In the genomic region with DNA sequence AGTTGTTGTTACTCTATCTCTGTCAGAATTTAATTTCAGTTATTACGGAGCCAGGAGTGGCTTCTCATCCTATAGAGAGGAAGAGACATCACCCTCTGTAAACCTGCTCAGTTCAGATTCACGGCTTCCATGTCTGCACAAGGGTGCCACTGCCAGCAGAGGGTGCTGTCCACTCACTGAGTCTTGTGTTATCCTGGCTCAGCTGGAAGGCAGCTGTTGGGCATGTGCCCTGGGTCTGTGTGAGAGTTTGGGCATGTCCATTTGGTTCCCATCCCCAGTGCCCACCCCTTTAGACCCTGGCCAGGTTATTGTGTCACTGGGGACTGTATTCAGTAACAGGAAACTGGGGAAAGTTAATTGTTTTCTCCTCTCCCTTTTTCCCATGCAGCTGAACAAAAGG, we compare ENCODE assay signal across 7 mouse cellular contexts. TPM values are rescaled to one million over a fixed set of nuclear protein-coding genes. Genes with fewer than 3 reads are reported as not detected.
DNase-seq lines count a peak whose midpoint lies in the region; ATAC-seq and TF ChIP-seq lines count a peak whose summit lies in the region.

No protein-coding gene starts in this region.

- peak; percentile 97 for TF ChIP-seq CTCF in cerebellum, adult 2 months (IDR thresholded peaks at IDR 0.05; ENCODE audit: borderline replicate concordance, insufficient read depth, low read depth, low read length)
- TF ChIP-seq CTCF in spleen, adult 2 months (IDR thresholded peaks at IDR 0.05; ENCODE audit: extremely low read depth, insufficient read depth, insufficient read length, insufficient replicate concordance) = peak; percentile 94; the same call in 1 of the 2 replicates

- no peak for TF ChIP-seq POLR2A in cerebellum, adult 2 months (IDR thresholded peaks at IDR 0.05; ENCODE audit: borderline replicate concordance, insufficient read depth, low read length)
- TF ChIP-seq POLR2A in spleen, adult 2 months (IDR thresholded peaks at IDR 0.05; ENCODE audit: low read depth, low read length) = no peak

- H3K4me3 ChIP-seq in cerebellum, adult 2 months (replicated peaks; ENCODE audit: insufficient read depth, low read depth, low read length) = no peak overlapping the region
- H3K4me3 ChIP-seq in intestine, embryonic 14.5 days (ENCODE audit: low read depth, low read length) = no peak overlapping the region
- no peak overlapping the region for H3K4me3 ChIP-seq in midbrain, embryonic 13.5 days (replicated peaks)
- no peak overlapping the region for H3K4me3 ChIP-seq in spleen, adult 2 months (ENCODE audit: extremely low read depth, insufficient read depth, insufficient read length)

- no peaks in the 10 kb centered on the region for H3K4me1 ChIP-seq in cerebellum, adult 2 months (ENCODE audit: control insufficient read depth, insufficient read depth, low read length)
- no peaks in the 10 kb centered on the region for H3K4me1 ChIP-seq in intestine, embryonic 14.5 days (replicated peaks; ENCODE audit: control insufficient read depth, insufficient read depth, low read length)
- H3K4me1 ChIP-seq in midbrain, embryonic 13.5 days (replicated peaks) = no peaks in the 10 kb centered on the region
- H3K4me1 ChIP-seq in spleen, adult 2 months (ENCODE audit: control insufficient read depth, insufficient read depth, insufficient read length) = no peaks in the 10 kb centered on the region

- no peak overlapping the region for H3K27ac ChIP-seq in cerebellum, adult 2 months (ENCODE audit: insufficient read depth, low read length)
- no peak overlapping the region for H3K27ac ChIP-seq in intestine, embryonic 14.5 days (ENCODE audit: low read depth)
- H3K27ac ChIP-seq in midbrain, embryonic 13.5 days = no peak overlapping the region
- no peak overlapping the region for H3K27ac ChIP-seq in spleen, adult 2 months (ENCODE audit: insufficient read depth, low read length)

- H3K36me3 ChIP-seq in intestine, embryonic 14.5 days (ENCODE audit: control insufficient read depth, insufficient read depth, low read length) = peaks cover 4% of the 10 kb centered on the region; the same call in 1 of the 2 replicates
- H3K36me3 ChIP-seq in midbrain, embryonic 13.5 days = peaks cover 15% of the 10 kb centered on the region
- H3K36me3 ChIP-seq in spleen, adult 2 months (ENCODE audit: control insufficient read depth, insufficient read depth, low read length) = peaks cover 6% of the 10 kb centered on the region

- 61% methylated on average over 2 of the region's 2 CpGs for WGBS in cerebellum, adult 2 months
- 32% methylated on average over 2 of the region's 2 CpGs for WGBS in intestine, embryonic 14.5 days
- 55% methylated on average over 2 of the region's 2 CpGs for WGBS in midbrain, embryonic 13.5 days
- 38% methylated on average over 2 of the region's 2 CpGs for WGBS in spleen, adult 2 months

- no peak overlapping the region for H3K9ac ChIP-seq in intestine, embryonic 14.5 days (ENCODE audit: low read length)
- H3K9ac ChIP-seq in midbrain, embryonic 13.5 days (replicated peaks) = no peak overlapping the region

- H3K27me3 ChIP-seq in cerebellum, adult 2 months (ENCODE audit: control insufficient read depth, insufficient read depth, low read length) = no peaks in the 10 kb centered on the region
- H3K27me3 ChIP-seq in intestine, embryonic 14.5 days (replicated peaks; ENCODE audit: control insufficient read depth, insufficient read depth, low read length) = no peaks in the 10 kb centered on the region
- no peaks in the 10 kb centered on the region for H3K27me3 ChIP-seq in midbrain, embryonic 13.5 days
- no peaks in the 10 kb centered on the region for H3K27me3 ChIP-seq in spleen, adult 2 months (ENCODE audit: control insufficient read depth, insufficient read depth, low read length)

- H3K9me3 ChIP-seq in intestine, embryonic 14.5 days (ENCODE audit: control insufficient read depth, low read length) = no peaks in the 10 kb centered on the region
- H3K9me3 ChIP-seq in midbrain, embryonic 13.5 days = no peaks in the 10 kb centered on the region

- H3K4me2 ChIP-seq in intestine, embryonic 14.5 days (ENCODE audit: low read length) = no peak overlapping the region
- H3K4me2 ChIP-seq in midbrain, embryonic 13.5 days (replicated peaks) = no peak overlapping the region

- peak; percentile 69 for DNase-seq in T-cell, adult 2 months (ENCODE audit: low spot score)
- DNase-seq in cerebellum, adult 2 months = peak; percentile 53 to 70
- peak; percentile 39 to 61 for DNase-seq in frontal cortex, postnatal 14 days (ENCODE audit: low spot score in 2 of 2)
- DNase-seq in intestine, embryonic 14.5 days (ENCODE audit: low spot score) = peak; percentile 91
- DNase-seq in left cerebral cortex, adult 9 months (ENCODE audit: low spot score in 2 of 2) = peak; percentile 13 to 77
- peak; percentile 41 to 72 for DNase-seq in spleen, adult 2 months (ENCODE audit: low read depth in 1 of 2, low spot score in 2 of 2)

- peak; percentile 80 for ATAC-seq in intestine, embryonic 14.5 days (replicated peaks; ENCODE audit: low FRiP score, low TSS enrichment, low read depth)
- peak; percentile 58 for ATAC-seq in midbrain, embryonic 13.5 days

RNA-seq across cellular contexts. Expression of a gene that starts 55.7 kb away (rescaled TPM):
- 36.5 and 37.8 TPM in 2 replicates for polyA plus RNA-seq in cerebellum, adult 2 months (2012; rRNA removed)
- polyA plus RNA-seq in intestine, embryonic 14.5 days (2014; fragmentation: Nextera tagmentation; extraction: Ambion mirVana) = 17.2 and 19.6 TPM in 2 replicates
- polyA plus RNA-seq in midbrain, embryonic 13.5 days (2015; fragmentation: Nextera tagmentation; extraction: Ambion mirVana) = 31.5 and 32.9 TPM in 2 replicates
- 3.0 and 3.3 TPM in 2 replicates for polyA plus RNA-seq in spleen, adult 2 months (2012; rRNA removed)

RNA-seq across cellular contexts. Expression of a gene that starts 55.8 kb away (rescaled TPM):
- 31.1 and 31.6 TPM in 2 replicates for polyA plus RNA-seq in cerebellum, adult 2 months (2012; rRNA removed)
- 15.3 and 15.7 TPM in 2 replicates for polyA plus RNA-seq in intestine, embryonic 14.5 days (2014; fragmentation: Nextera tagmentation; extraction: Ambion mirVana)
- polyA plus RNA-seq in midbrain, embryonic 13.5 days (2015; fragmentation: Nextera tagmentation; extraction: Ambion mirVana) = 20.2 and 21.0 TPM in 2 replicates
- polyA plus RNA-seq in spleen, adult 2 months (2012; rRNA removed) = 28.6 and 31.5 TPM in 2 replicates
